Mouse (Mus musculus): ENCODE results near the gene Nxph4.

GRCm38 (mm10) chr10:127499516-127499915 is 34.8 kb downstream of the Nxph4 start:
- no peak for TF ChIP-seq EP300 (IDR thresholded peaks at IDR 0.05; ENCODE audit: low read depth)
- no peak for TF ChIP-seq CTCF (IDR thresholded peaks at IDR 0.05; ENCODE audit: low read depth)
